9 mouse cellular contexts compared by ENCODE assay signal in the genomic region with DNA sequence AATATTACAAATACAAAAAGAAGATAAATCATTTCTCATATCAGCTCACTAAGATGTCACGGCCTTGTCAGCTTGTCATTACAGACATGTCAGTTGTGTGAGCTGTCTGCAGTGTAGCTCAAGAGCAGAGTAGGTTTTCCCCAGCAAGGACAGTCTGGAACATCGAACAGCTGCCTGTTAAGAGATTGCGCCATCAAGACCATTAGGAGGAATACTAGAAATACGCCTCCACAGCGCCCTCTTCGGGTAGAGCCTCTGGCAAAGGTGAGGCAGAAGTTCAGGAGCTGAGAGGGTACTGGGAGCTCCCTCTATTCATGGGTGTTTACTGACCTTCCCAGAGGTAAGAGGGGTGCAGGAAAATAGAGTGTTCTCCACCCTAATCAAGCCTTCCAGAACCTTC.
DNase-seq lines count a peak whose midpoint lies in the region; ATAC-seq lines count a peak whose summit lies in the region.
"Had no signal": no experiment of that assay in that cellular context is flagged by ENCODE, and none has a peak within 500 bp of the region (broad histone marks: within the 10 kb centered on the region; RNA-seq: fewer than 3 reads in every experiment).

No protein-coding gene starts in this region.

- no peaks in the 10 kb centered on the region for H3K4me1 ChIP-seq in midbrain, embryonic 10.5 days
- H3K4me1 ChIP-seq in midbrain, embryonic 13.5 days (replicated peaks): no peaks in the 10 kb centered on the region
- H3K4me1 ChIP-seq in embryonic facial prominence, embryonic 14.5 days (ENCODE audit: control insufficient read depth, insufficient read depth, low read length): no peaks in the 10 kb centered on the region
- H3K4me1 ChIP-seq in limb, embryonic 10.5 days: peaks cover 37% of the 10 kb centered on the region
- H3K4me1 ChIP-seq: midbrain, embryonic 12.5 days had no signal

- H3K36me3 ChIP-seq in midbrain, embryonic 10.5 days: no peaks in the 10 kb centered on the region
- H3K36me3 ChIP-seq in midbrain, embryonic 13.5 days: no peaks in the 10 kb centered on the region
- no peaks in the 10 kb centered on the region for H3K36me3 ChIP-seq in embryonic facial prominence, embryonic 14.5 days (ENCODE audit: control insufficient read depth, insufficient read depth, low read length)
- no peaks in the 10 kb centered on the region for H3K36me3 ChIP-seq in limb, embryonic 10.5 days
- H3K36me3 ChIP-seq: midbrain, embryonic 12.5 days had no signal

- peaks cover 6% of the 10 kb centered on the region; the same call in 1 of the 2 replicates for H3K27me3 ChIP-seq in midbrain, embryonic 10.5 days (ENCODE audit: low read depth, poor library complexity, severe bottlenecking)
- no peaks in the 10 kb centered on the region; the same call in 1 of the 2 replicates for H3K27me3 ChIP-seq in midbrain, embryonic 13.5 days
- H3K27me3 ChIP-seq in embryonic facial prominence, embryonic 14.5 days (replicated peaks; ENCODE audit: control insufficient read depth, insufficient read depth, low read length): no peaks in the 10 kb centered on the region
- peaks cover 34% of the 10 kb centered on the region; the same call in 1 of the 2 replicates for H3K27me3 ChIP-seq in limb, embryonic 10.5 days (ENCODE audit: low read depth, poor library complexity, severe bottlenecking)

- no peak overlapping the region for H3K4me2 ChIP-seq in midbrain, embryonic 13.5 days (replicated peaks)
- no peak overlapping the region for H3K4me2 ChIP-seq in embryonic facial prominence, embryonic 14.5 days (ENCODE audit: low read depth, low read length)
- H3K4me2 ChIP-seq: midbrain, embryonic 12.5 days had no signal

- H3K9me3 ChIP-seq in midbrain, embryonic 10.5 days (replicated peaks): no peaks in the 10 kb centered on the region
- H3K9me3 ChIP-seq in midbrain, embryonic 13.5 days: no peaks in the 10 kb centered on the region
- H3K9me3 ChIP-seq in embryonic facial prominence, embryonic 14.5 days (ENCODE audit: control insufficient read depth, low read length): no peaks in the 10 kb centered on the region
- H3K9me3 ChIP-seq in limb, embryonic 10.5 days (replicated peaks): no peaks in the 10 kb centered on the region
- H3K9me3 ChIP-seq: midbrain, embryonic 12.5 days had no signal

- no peak overlapping the region for H3K27ac ChIP-seq in midbrain, embryonic 10.5 days (replicated peaks)
- no peak overlapping the region for H3K27ac ChIP-seq in midbrain, embryonic 13.5 days
- H3K27ac ChIP-seq in embryonic facial prominence, embryonic 14.5 days (replicated peaks; ENCODE audit: low read depth, low read length): no peak overlapping the region
- H3K27ac ChIP-seq in limb, embryonic 10.5 days: no peak overlapping the region
- H3K27ac ChIP-seq: midbrain, embryonic 12.5 days had no signal

- H3K4me3 ChIP-seq in midbrain, embryonic 10.5 days: no peak overlapping the region
- no peak overlapping the region for H3K4me3 ChIP-seq in midbrain, embryonic 13.5 days (replicated peaks)
- no peak overlapping the region for H3K4me3 ChIP-seq in embryonic facial prominence, embryonic 14.5 days (ENCODE audit: low read depth, low read length)
- H3K4me3 ChIP-seq in limb, embryonic 10.5 days: no peak overlapping the region
- H3K4me3 ChIP-seq: erythroblast, embryonic 14.5 days; midbrain, embryonic 12.5 days had no signal

- H3K9ac ChIP-seq in midbrain, embryonic 13.5 days (replicated peaks): no peak overlapping the region
- no peak overlapping the region for H3K9ac ChIP-seq in embryonic facial prominence, embryonic 14.5 days (ENCODE audit: low read depth, low read length)
- H3K9ac ChIP-seq: midbrain, embryonic 12.5 days had no signal

- 23% methylated on average over 6 of the region's 6 CpGs for WGBS in midbrain, embryonic 10.5 days
- WGBS in midbrain, embryonic 13.5 days: 23% methylated on average over 6 of the region's 6 CpGs
- 27% methylated on average over 6 of the region's 6 CpGs for WGBS in embryonic facial prominence, embryonic 14.5 days
- 21% methylated on average over 6 of the region's 6 CpGs for WGBS in limb, embryonic 10.5 days

- peak; percentile 63 for DNase-seq in midbrain, embryonic 10.5 days (ENCODE audit: low spot score)
- peak; percentile 31 for DNase-seq in adrenal gland, adult 8-10 months
- peak; percentile 54 for DNase-seq in embryonic facial prominence, embryonic 14.5 days (ENCODE audit: low spot score)
- DNase-seq in limb, embryonic 10.5 days (ENCODE audit: low spot score): peak; percentile 80
- peak; percentile 76 for DNase-seq in testis, postnatal 10 days (ENCODE audit: low spot score)
- no peak for DNase-seq in frontal cortex, postnatal 10 days (ENCODE audit: low spot score in 2 of 2)

- no peak for ATAC-seq in midbrain, embryonic 13.5 days
- ATAC-seq in embryonic facial prominence, embryonic 14.5 days (ENCODE audit: low read depth): no peak

Comparison
In these comparisons a context has a peak if more than half of its experiments do, and no peak if none do; other contexts are left out.
1. DNase-seq: peak in midbrain, embryonic 10.5 days (single experiment), adrenal gland, adult 8-10 months (single experiment), embryonic facial prominence, embryonic 14.5 days (single experiment), limb, embryonic 10.5 days (single experiment) and testis, postnatal 10 days (single experiment); none in frontal cortex, postnatal 10 days (0 of 2).